ENCODE assay signal across 8 mouse cellular contexts in genomic region chr2:119897090-119897732, GRCm38 (mm10). TPM values are rescaled to one million over a fixed set of nuclear protein-coding genes. Genes with fewer than 3 reads are reported as not detected.
DNase-seq lines count a peak whose midpoint lies in the region; ATAC-seq and TF ChIP-seq lines count a peak whose summit lies in the region.

Mga (plus strand) TSS chr2:119897228.

- no peaks in the 10 kb centered on the region for H3K9me3 ChIP-seq in kidney, embryonic 14.5 days (ENCODE audit: control insufficient read depth, low read length)
- no peaks in the 10 kb centered on the region for H3K9me3 ChIP-seq in limb, embryonic 15.5 days

- peak within 1 kb of the TSS; percentile 79 for H3K27ac ChIP-seq in bone marrow macrophage, adult 2 months (ENCODE audit: insufficient read depth, low read depth, low read length)
- peak within 1 kb of the TSS; percentile 89 for H3K27ac ChIP-seq in embryonic fibroblast, embryonic 13.5 days (ENCODE audit: insufficient read depth, low read length)
- H3K27ac ChIP-seq in kidney, embryonic 14.5 days (ENCODE audit: low read depth, low read length) = peak within 1 kb of the TSS; percentile 90
- peak within 1 kb of the TSS; percentile 95 for H3K27ac ChIP-seq in limb, embryonic 15.5 days

- no peaks in the 10 kb centered on the region for H3K27me3 ChIP-seq in kidney, embryonic 14.5 days (ENCODE audit: control insufficient read depth, insufficient read depth, low read length)
- no peaks in the 10 kb centered on the region for H3K27me3 ChIP-seq in limb, embryonic 15.5 days

- under 1% methylated on average over 58 of the region's 58 CpGs for WGBS in kidney, embryonic 14.5 days
- under 1% methylated on average over 58 of the region's 58 CpGs for WGBS in limb, embryonic 15.5 days

- H3K4me1 ChIP-seq in bone marrow macrophage, adult 2 months (ENCODE audit: control insufficient read depth, insufficient read depth, low read length) = peaks cover 13% of the 10 kb centered on the region
- H3K4me1 ChIP-seq in embryonic fibroblast, embryonic 13.5 days (ENCODE audit: control insufficient read depth, insufficient read depth, low read length) = no peaks in the 10 kb centered on the region
- peaks cover 10% of the 10 kb centered on the region for H3K4me1 ChIP-seq in kidney, embryonic 14.5 days (ENCODE audit: control insufficient read depth, insufficient read depth, low read length)
- H3K4me1 ChIP-seq in limb, embryonic 15.5 days = peaks cover 15% of the 10 kb centered on the region; the same call in 1 of the 2 replicates

- peak; percentile 98 for ATAC-seq in kidney, embryonic 14.5 days (ENCODE audit: low FRiP score, low TSS enrichment)
- ATAC-seq in limb, embryonic 15.5 days (ENCODE audit: insufficient number of reproducible peaks, low FRiP score, low TSS enrichment, low read depth) = peak; percentile 98

- no peak for TF ChIP-seq CTCF in bone marrow macrophage, adult 2 months (IDR thresholded peaks at IDR 0.05; ENCODE audit: low read depth, low read length)
- TF ChIP-seq CTCF in embryonic fibroblast, embryonic 13.5 days (IDR thresholded peaks at IDR 0.05; ENCODE audit: borderline replicate concordance, insufficient read depth, low read length) = no peak

- peak within 1 kb of the TSS; percentile 54 for H3K9ac ChIP-seq in kidney, embryonic 14.5 days (ENCODE audit: low read depth, low read length)
- H3K9ac ChIP-seq in limb, embryonic 15.5 days = peak within 1 kb of the TSS; percentile 49

- TF ChIP-seq POLR2A in bone marrow macrophage, adult 2 months (IDR thresholded peaks at IDR 0.05; ENCODE audit: borderline replicate concordance, low read depth, low read length) = no peak
- peak; percentile 60 for TF ChIP-seq POLR2A in embryonic fibroblast, embryonic 13.5 days (IDR thresholded peaks at IDR 0.05; ENCODE audit: low read depth, low read length)

- peak within 1 kb of the TSS; percentile 90 for H3K4me2 ChIP-seq in kidney, embryonic 14.5 days (replicated peaks; ENCODE audit: low read depth, low read length)
- H3K4me2 ChIP-seq in limb, embryonic 15.5 days = peak within 1 kb of the TSS; percentile 85

- H3K4me3 ChIP-seq in bone marrow macrophage, adult 2 months (ENCODE audit: insufficient read depth, low read length) = peak within 1 kb of the TSS; percentile 74
- peak within 1 kb of the TSS; percentile 51 for H3K4me3 ChIP-seq in embryonic fibroblast, embryonic 13.5 days (ENCODE audit: insufficient read depth, low read length)
- H3K4me3 ChIP-seq in kidney, embryonic 14.5 days (ENCODE audit: low read length) = peak within 1 kb of the TSS; percentile 48
- H3K4me3 ChIP-seq in limb, embryonic 15.5 days = peak within 1 kb of the TSS; percentile 54

- DNase-seq in A20 (ENCODE audit: low read depth, low spot score) = peak; percentile 100
- peak; percentile 96 to 97 for DNase-seq in heart, adult 9 months (ENCODE audit: low spot score in 2 of 2)
- peak; percentile 91 to 94 for DNase-seq in monocyte, adult 2 months (ENCODE audit: low read depth in 1 of 2, low spot score in 2 of 2)
- peak; percentile 96 to 98 for DNase-seq in spleen, postnatal 36 days (ENCODE audit: low spot score in 2 of 2)

- H3K36me3 ChIP-seq in kidney, embryonic 14.5 days (ENCODE audit: control insufficient read depth, insufficient read depth, low read length) = no peaks in the 10 kb centered on the region
- 0 out of 2 replicates have a peak, but pooled peaks cover under 1% of the 10 kb centered on the region for H3K36me3 ChIP-seq in limb, embryonic 15.5 days

RNA-seq across cellular contexts. Expression of gene Mga, which starts in this region (rescaled TPM):
- 30.3 and 30.8 TPM in 2 replicates for polyA plus RNA-seq in bone marrow macrophage, adult 2 months (2012; ENCODE audit: insufficient read depth, insufficient read length, missing spikeins)
- 55.7 and 69.2 TPM in 2 replicates for polyA plus RNA-seq in embryonic fibroblast, embryonic 13.5 days (2011; ENCODE audit: insufficient read length, low read depth, missing spikeins)
- 30.7 and 41.5 TPM in 2 replicates for polyA plus RNA-seq in kidney, embryonic 14.5 days (2014; fragmentation: Nextera tagmentation; extraction: Ambion mirVana)
- polyA plus RNA-seq in limb, embryonic 15.5 days (2015; fragmentation: Nextera tagmentation; extraction: Ambion mirVana) = 25.3 and 25.6 TPM in 2 replicates

Comparison
In these comparisons a context has a peak if more than half of its experiments do, and no peak if none do; other contexts are left out.
1. Peak in every context shown above with its lines: DNase-seq, ATAC-seq, H3K4me3 ChIP-seq and H3K27ac ChIP-seq.